Mouse (Mus musculus) kidney, adult 18-20 months (tissue): ENCODE results near the gene Misp.

ENCODE experiments used
- DNase-seq: peaks from one replicate; pipeline ENCODE4 v3.0.0; 2021

Misp gene

GRCm38 (mm10) chr10:79877757-79878156 is 57.0 kb downstream of the Misp start:
- peak; percentile 52 for DNase-seq

DNA sequence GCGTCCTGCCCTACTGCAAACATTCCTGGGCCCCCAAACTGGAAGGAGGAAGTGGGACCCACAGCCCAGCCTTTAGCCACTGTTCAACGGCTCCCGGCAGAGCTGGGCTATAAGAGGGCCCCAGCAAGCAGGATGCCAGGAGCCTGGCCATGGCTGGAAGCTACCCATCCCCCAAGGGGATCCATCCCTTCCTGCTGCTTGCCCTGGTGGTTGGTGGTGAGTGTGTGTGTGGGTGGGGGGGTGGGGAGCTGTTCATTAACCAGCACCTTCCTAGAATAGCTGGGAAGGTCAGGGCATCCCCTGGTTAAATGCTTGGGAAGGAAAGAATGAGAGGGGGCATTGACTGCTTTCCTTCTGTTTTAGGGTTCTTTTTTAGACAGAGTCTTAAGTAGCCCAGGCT is 58.7 kb downstream of the Misp start:
- DNase-seq: no peak
